7 mouse cellular contexts compared by ENCODE assay signal in genomic region chrX:6400398-6401020, GRCm38 (mm10). TPM values are rescaled to one million over a fixed set of nuclear protein-coding genes. Genes with fewer than 3 reads are reported as not detected.
DNase-seq lines count a peak whose midpoint lies in the region; ATAC-seq lines count a peak whose summit lies in the region.

No protein-coding gene starts in this region.

- H3K4me3 ChIP-seq in heart, embryonic 12.5 days: peak overlapping the region; percentile 80
- H3K4me3 ChIP-seq in midbrain, embryonic 14.5 days (replicated peaks; ENCODE audit: low read depth, low read length): peak overlapping the region; percentile 56

- WGBS in heart, embryonic 12.5 days: 14% methylated on average over 28 of the region's 49 CpGs
- 15% methylated on average over 38 of the region's 49 CpGs for WGBS in midbrain, embryonic 14.5 days

- peak overlapping the region; percentile 57 for H3K27ac ChIP-seq in heart, embryonic 12.5 days (ENCODE audit: poor library complexity, severe bottlenecking)
- H3K27ac ChIP-seq in midbrain, embryonic 14.5 days (replicated peaks; ENCODE audit: low read depth, low read length): peak overlapping the region; percentile 67

- no peaks in the 10 kb centered on the region for H3K9me3 ChIP-seq in heart, embryonic 12.5 days (replicated peaks)
- no peaks in the 10 kb centered on the region for H3K9me3 ChIP-seq in midbrain, embryonic 14.5 days (ENCODE audit: control insufficient read depth, low read length)

- peaks cover 3% of the 10 kb centered on the region; the same call in 1 of the 2 replicates for H3K27me3 ChIP-seq in heart, embryonic 12.5 days (replicated peaks)
- no peaks in the 10 kb centered on the region for H3K27me3 ChIP-seq in midbrain, embryonic 14.5 days (ENCODE audit: control insufficient read depth, insufficient read depth, low read length)

- peak; percentile 38 for DNase-seq in 3T3-L1 (ENCODE audit: low read depth, low spot score)
- DNase-seq in ES-CJ7 (ENCODE audit: low read depth, low spot score): peak; percentile 12
- DNase-seq in embryo, embryonic 10.5 days (ENCODE audit: low spot score): peak; percentile 60
- DNase-seq in kidney, postnatal 10 days: peak; percentile 49
- peak; percentile 55 for DNase-seq in midbrain, embryonic 14.5 days
- peak; percentile 17 for DNase-seq in yolk sac, embryonic 10.5 days (ENCODE audit: low spot score)

- peak overlapping the region; percentile 72 for H3K4me2 ChIP-seq in heart, embryonic 12.5 days
- peak overlapping the region; percentile 67 for H3K4me2 ChIP-seq in midbrain, embryonic 14.5 days (ENCODE audit: low read length)

- H3K9ac ChIP-seq in heart, embryonic 12.5 days: peak overlapping the region; percentile 86
- peak overlapping the region; percentile 54 for H3K9ac ChIP-seq in midbrain, embryonic 14.5 days (replicated peaks; ENCODE audit: low read length)

- peak; percentile 49 for ATAC-seq in heart, embryonic 12.5 days (ENCODE audit: insufficient number of reproducible peaks, low FRiP score)
- peak; percentile 47 for ATAC-seq in midbrain, embryonic 14.5 days (ENCODE audit: low FRiP score, low TSS enrichment)

- H3K36me3 ChIP-seq in heart, embryonic 12.5 days: no peaks in the 10 kb centered on the region
- H3K36me3 ChIP-seq in midbrain, embryonic 14.5 days (ENCODE audit: control insufficient read depth, insufficient read depth, low read length): no peaks in the 10 kb centered on the region

- H3K4me1 ChIP-seq in heart, embryonic 12.5 days (replicated peaks): 0 out of 2 replicates have a peak, but pooled peaks cover 9% of the 10 kb centered on the region
- no peaks in the 10 kb centered on the region for H3K4me1 ChIP-seq in midbrain, embryonic 14.5 days (ENCODE audit: control insufficient read depth, insufficient read depth, low read length)

RNA-seq across cellular contexts. Expression of gene Shroom4, which starts 0.9 kb away (rescaled TPM):
- polyA plus RNA-seq in heart, embryonic 12.5 days (2016; fragmentation: Nextera tagmentation; extraction: Ambion mirVana): 6.0 and 6.7 TPM in 2 replicates
- polyA plus RNA-seq in midbrain, embryonic 14.5 days (2014; fragmentation: Nextera tagmentation; extraction: Ambion mirVana): 1.2 and 2.8 TPM in 2 replicates

Comparison
In these comparisons a context has a peak if more than half of its experiments do, and no peak if none do; other contexts are left out.
1. Peak in every context shown above with its lines: DNase-seq, ATAC-seq, H3K4me3 ChIP-seq and H3K27ac ChIP-seq.